Mouse (Mus musculus): ENCODE results near the gene Col27a1.

DNA sequence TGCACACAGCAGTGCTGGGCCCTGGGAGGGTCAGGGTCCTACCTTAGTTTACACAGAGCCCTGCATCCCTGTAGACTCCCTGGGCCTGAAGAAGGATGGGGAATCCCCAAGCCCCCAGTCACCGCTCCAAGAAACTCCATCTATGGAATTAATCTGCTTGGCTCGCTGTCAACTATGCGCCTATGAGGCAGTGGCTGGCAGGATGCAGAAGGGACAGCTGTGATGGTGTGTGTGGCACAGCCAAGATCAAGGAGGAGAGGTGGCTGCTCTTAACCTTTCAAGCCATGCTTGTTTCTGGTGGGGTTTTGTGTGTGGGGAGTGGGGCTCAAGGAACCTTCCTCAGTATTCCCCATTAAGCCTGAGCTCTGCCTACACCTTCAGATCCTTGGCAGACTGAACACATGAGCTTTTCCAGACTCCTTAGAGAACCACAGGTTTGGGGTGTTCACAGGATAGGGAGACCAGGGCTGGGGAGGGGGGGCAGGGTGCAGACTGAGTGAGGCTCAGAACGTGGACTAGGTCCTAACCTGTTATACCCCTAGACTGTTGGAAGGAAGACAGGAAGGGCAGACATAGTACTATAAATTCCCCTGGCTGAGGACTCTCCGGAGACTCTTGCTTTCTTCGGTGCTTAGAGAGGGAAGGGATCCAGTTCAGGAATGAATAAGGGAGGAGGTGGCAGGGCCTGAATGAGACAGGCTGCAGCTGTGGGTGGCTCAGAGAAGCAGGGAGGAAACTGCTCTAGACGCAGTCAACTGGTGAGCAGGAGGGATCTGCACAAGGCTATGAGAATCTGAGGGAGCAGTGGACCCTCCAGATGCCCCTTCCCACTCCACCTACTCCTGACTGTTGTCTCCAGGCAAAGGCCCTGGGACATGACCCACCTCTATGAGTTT lies 20.0 kb downstream of the Col27a1 start:
- TF ChIP-seq CTCF (IDR thresholded peaks at IDR 0.05; ENCODE audit: low read depth) (no peak), EP300 (IDR thresholded peaks at IDR 0.05; ENCODE audit: low read depth) (no peak)

Measured in liver, embryonic 14.5 days (tissue).